Mouse (Mus musculus) testis, postnatal 10 days (tissue): ENCODE results near the gene Dact3.

ENCODE experiments used
- DNase-seq: peaks from one replicate; pipeline ENCODE4 v3.0.0; 2021; ENCODE audit warnings: low spot score

Gene Dact3

DNA sequence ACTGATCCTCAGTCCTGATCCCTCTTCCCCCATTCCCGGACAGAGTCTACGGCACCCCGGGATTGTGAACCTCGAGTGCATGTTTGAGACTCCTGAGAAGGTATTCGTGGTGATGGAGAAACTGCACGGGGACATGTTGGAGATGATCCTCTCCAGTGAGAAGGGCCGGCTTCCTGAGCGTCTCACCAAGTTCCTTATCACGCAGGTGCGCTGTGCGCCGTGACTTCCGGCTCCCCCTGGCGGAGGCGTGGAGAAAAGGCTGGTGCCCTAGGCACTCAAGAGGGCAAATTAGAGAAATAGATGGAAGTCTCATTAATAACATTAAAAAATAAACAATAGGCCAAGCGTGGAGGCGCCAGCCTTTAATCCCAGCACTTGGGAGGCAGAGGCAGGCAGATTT is 16.8 kb upstream of the Dact3 start:
- DNase-seq = peak; percentile 69

DNA sequence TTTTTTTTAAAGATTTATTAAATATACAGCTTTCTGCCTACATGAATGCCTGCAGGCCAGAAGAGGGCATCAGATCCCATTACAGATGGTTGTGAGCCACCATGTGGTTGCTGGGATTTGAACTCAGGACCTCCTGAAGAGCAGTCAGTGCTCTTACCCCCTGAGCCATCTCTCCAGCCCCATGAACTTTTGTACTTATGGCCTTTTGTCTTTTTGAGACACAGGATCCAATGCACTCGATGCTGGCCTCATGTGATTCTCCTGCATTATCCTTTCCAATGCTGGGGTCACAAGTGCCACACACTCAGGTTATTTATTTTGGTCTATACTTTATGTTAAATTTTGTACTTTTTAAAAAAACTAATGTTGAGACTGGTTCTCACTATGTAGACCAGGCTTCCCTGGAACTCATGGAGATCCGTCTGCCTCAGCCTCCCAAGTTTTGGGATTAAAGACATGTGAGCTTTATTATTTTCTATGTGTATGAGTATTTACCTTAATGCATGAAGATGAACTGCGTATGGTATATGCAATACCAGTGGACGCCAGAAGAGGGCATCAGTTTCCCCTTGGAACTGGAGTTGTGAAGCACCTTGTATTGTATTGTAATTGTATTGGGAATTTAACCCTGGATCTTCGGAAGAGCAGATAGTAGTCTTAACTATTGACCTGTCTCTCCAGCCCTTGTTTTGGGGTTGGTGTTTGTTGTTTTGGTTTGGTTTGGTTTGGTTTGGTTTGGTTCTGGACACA is 15.0 kb upstream of the Dact3 start:
- DNase-seq = peak; percentile 74

- no peak for DNase-seq
Measured at GRCm38 (mm10) chr7:16867488-16867887, 7.6 kb upstream of the Dact3 start.

DNA sequence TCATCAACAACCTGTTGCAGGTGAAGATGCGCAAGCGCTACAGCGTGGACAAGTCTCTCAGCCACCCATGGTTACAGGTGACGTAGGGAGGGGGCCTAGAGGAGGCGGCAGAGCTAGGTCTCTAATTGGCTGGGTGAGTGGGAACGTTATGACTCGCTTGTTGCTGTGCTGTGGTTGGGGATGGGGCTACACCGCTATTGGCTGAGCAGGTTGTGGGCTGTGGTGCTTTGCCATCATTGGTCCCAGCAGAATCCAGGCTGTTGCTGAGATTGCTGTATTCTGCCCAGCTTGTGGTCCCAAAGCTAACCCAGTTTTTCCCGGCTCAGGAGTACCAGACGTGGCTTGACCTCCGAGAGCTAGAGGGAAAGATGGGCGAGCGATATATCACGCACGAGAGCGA is 5.6 kb upstream of the Dact3 start:
- DNase-seq = no peak

DNA sequence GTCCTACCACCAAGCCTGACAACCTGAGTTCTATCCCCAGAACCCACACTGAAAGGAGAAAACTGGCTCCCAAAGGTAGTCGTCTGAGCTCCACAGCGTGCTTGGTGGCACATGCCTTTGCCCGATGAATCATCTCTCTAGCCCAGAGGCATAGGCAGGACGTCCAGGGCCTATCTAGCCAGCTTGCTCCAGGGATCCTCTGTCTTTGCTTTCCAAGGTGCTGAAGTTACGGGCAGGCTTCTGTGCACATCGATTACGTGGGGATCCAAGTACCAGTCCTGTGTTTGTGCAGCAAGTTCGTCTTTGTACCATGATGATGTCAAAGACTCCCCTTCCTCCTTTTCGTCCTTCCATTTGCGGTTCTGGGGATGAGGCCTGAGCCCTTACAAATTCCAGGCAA is 3.5 kb upstream of the Dact3 start:
- DNase-seq = no peak

DNA sequence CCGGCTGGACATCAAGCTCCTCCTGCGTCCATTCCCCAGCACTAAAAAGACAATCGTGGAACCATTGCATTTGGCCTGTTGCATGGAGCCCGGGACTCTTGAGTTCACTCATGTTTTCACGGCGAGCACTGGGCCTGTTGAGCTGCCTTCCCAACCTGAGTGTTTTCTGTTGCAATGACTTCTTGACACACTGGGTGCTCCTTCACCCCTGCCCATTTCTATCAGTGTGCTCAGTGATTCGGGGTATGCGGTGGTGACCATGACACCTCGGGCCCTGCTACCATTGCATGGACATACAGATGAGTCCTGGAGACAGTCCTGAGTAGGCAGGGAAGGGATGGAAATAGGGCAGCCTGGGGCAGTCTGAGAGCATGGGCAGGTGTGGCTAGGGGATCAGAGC is 2.6 kb upstream of the Dact3 start:
- DNase-seq = no peak

- no peak for DNase-seq
Measured at GRCm38 (mm10) chr7:16873392-16873791, 1.7 kb upstream of the Dact3 start.

DNA sequence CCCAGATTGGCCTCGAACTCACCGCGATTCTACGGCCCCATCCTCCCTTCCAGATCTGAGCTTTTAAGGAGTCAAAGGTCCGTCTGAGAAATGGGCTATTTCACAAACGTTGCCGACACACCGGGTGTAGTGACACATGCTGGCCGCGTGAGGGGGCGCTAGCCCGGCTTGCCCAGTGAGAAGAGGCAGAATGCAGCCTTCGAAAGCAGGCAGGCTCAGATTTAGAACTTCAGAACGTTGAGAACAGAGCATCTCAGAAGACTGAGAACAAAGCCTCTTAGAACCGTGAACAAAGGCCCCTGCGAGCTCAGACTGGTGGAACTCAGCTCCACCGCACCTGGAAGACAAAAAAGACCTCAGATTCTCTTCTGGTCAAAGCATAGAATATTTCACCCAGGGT is 927 bp upstream of the Dact3 start:
- peak; percentile 88 for DNase-seq

DNA sequence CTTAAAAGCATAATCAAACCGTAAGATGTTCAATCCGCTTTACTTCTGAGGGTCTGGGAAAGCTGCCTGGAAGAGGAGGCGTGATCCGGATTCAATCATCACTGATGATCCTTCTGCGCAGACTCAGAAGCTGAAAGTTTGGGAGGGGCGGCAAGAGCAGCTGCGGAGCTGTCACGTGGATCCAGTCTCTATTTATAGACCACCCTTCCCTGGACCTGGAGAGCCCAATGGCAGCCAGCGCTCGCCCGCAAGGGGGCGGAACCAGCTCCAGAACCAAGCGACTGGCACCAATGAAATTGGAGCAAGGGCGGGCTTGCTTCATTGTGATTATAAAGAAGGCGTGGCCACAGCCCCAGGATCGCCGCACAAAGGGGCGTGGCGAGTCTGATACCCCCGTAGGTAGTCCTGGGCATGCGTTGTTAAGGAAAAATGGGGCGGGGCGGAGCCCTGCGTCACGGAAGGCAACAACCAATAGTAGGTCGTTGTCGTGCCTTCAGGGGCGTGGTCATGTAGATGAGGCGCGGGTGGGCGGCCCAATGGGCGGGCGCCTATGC is 284 bp upstream of the Dact3 start:
- peak; percentile 100 for DNase-seq

DNA sequence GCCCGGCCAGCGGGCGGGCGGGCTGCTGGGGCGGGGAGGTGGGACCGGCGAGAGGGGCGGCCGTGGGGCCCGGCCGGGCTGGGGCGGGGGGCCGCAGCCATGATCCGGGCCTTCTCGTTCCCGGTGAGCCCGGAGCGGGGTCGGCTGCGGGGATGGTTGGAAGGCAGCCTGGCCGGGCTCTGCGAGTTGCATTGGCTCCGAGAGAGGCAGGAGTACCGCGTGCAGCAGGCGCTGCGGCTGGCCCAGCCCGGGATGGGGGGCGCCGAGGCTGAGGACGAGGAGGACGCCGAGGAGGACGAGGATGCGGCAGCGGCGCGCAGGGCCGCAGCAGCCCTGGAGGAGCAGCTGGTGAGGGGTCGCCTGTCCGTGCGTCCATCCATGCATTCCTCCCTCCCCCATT is 209 bp downstream of the Dact3 start:
- DNase-seq = no peak

DNA sequence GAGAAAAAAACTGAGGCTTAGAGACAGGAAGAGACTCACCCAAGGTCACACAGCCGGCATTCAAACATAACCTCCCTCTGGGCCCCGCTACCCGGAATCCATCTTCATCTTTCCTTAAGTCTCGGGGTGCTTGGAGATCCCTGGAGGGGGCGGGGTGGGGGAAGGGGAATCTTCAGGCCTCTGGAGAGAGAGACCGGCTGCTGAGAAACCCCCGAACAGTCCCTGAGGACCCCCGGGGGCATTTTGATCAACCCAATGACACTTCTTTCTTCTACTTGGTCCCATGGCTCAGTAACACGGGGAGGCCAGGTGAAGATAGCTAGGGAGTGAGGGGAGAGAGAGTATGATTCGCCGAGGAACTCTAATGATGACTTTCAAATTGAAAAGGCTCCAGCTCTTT is 889 bp downstream of the Dact3 start:
- DNase-seq = no peak

DNA sequence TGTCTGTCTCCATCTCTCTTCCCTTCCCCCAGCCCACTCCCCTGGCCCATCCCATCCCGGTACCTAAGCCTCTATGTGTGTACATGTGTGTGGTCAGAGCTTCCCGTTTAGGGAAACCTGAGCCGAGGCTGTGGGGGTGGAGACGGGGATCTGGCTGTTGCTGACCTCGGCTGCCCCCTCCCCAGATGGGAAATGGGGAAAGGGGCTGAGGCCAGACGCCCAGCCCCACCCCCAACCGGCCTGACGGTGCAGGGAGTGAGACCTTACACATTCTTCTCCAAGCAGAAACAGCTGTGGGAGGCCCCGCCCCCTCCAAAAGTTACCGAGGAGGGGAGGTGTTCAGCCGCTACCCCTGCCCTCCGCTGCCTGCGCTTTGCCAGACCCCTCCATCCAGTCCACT is 1.5 kb downstream of the Dact3 start:
- peak; percentile 79 for DNase-seq

- DNase-seq = no peak
Measured at GRCm38 (mm10) chr7:16877717-16878116, 2.6 kb downstream of the Dact3 start.

GRCm38 (mm10) chr7:16879796-16880547 is 4.9 kb downstream of the Dact3 start:
- no peak for DNase-seq

- no peak for DNase-seq
Measured at GRCm38 (mm10) chr7:16880615-16881014, 5.5 kb downstream of the Dact3 start.

DNA sequence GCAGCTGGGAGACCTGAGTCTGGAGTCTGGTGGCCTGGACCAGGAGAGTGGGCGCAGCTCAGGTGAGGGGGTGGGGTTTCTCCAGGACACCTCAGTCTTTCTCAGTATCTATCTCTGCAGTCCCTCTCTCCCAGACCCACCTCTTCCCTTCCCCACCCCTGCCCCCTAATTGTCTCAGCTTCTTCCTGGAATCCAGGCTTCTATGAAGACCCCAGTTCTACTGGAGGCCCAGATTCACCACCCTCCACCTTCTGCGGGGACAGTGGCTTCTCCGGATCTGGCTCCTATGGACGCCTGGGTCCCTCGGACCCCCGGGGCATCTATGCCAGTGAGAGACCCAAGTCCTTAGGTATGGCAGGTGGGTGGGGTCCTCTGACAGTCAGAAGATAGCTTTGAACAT is 8.0 kb downstream of the Dact3 start:
- DNase-seq = no peak

- DNase-seq = no peak
Measured at GRCm38 (mm10) chr7:16884334-16884733, 9.2 kb downstream of the Dact3 start.

DNA sequence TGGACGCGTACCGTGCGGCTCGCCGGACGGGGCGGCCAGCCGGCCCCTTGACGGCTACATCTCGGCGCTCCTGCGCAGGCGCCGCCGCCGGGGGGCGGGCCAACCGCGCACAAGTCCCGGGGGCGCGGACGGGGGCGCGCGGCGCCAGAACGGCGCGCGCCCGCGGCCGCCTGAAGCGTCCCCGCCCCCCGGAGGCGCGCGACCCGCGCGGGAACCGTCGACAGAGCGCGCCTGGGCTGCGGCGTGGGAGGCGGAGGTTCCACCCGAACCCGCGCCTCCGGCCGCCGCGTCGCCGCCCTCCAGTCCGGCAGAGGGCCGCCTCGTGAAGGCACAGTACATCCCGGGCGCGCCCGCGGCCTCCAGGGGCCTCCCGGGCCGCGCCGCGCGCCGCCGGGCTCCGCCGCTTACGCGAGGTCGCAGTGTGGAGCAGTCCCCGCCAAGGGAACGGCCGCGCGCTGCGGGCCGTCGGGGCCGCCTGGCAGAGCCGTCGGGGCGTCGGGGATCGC is 10.2 kb downstream of the Dact3 start:
- DNase-seq = peak; percentile 59

- DNase-seq = no peak
Measured at GRCm38 (mm10) chr7:16885905-16886304, 10.8 kb downstream of the Dact3 start.

- no peak for DNase-seq
Measured at GRCm38 (mm10) chr7:16890536-16890935, 15.4 kb downstream of the Dact3 start.

- peak; percentile 87 for DNase-seq
Measured at GRCm38 (mm10) chr7:16890944-16891343, 15.8 kb downstream of the Dact3 start.

GRCm38 (mm10) chr7:16891641-16892351 is 16.7 kb downstream of the Dact3 start, which contains the start of gene Gng8:
Gene Gng8, plus strand, starts transcription at chr7:16891786.
- peak; percentile 92 for DNase-seq
